Mouse (Mus musculus): ENCODE data around the gene Sectm1a.

DNA sequence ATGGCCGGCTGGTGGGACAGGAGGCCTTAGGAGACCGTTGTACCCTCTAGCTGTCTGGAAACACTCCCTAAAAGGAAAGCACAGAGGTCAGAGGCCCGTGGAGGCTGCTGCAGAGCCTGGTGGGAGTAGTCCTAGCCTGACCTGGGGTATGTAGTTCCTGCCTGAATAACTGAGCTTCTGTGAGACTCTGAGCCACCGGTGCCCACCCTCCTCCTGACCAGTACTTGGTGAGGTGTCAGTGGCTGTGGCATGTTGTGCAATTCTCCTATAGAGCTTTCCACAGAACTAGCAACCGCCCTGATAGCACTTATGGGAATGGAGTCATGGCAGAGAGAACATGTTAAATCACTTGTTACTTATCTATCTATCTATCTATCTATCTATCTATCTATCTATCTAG lies 5.4 kb downstream of the Sectm1a start:
- TF ChIP-seq CTCF (IDR thresholded peaks at IDR 0.05; ENCODE audit: borderline replicate concordance, extremely low read depth, insufficient read depth, insufficient read length) (no peak), POLR2A (IDR thresholded peaks at IDR 0.05; ENCODE audit: borderline replicate concordance, extremely low read depth, insufficient read depth, insufficient read length, poor library complexity, severe bottlenecking) (no peak)

Measured in brain, embryonic 14.5 days (tissue).